17 mouse cellular contexts compared by ENCODE assay signal in genomic region chr5:142341026-142341432, GRCm38 (mm10).
DNase-seq lines count a peak whose midpoint lies in the region; ATAC-seq and TF ChIP-seq lines count a peak whose summit lies in the region.
"Had no signal": no experiment of that assay in that cellular context is flagged by ENCODE, and none has a peak within 500 bp of the region (broad histone marks: within the 10 kb centered on the region; RNA-seq: fewer than 3 reads in every experiment).

No protein-coding gene starts in this region.

- peak; percentile 44 for DNase-seq in layer of hippocampus, adult 11-12 months (ENCODE audit: low spot score)
- no peak for DNase-seq in layer of hippocampus, adult 9-10 months (ENCODE audit: low spot score)
- DNase-seq in embryonic facial prominence, embryonic 14.5 days (ENCODE audit: low spot score): no peak
- peak; percentile 45 to 55 for DNase-seq in layer of hippocampus, adult 8-10 months (ENCODE audit: low spot score in 2 of 2)
- no peak for DNase-seq in stomach, postnatal 0 days (ENCODE audit: low spot score)
- DNase-seq: adrenal gland, postnatal 36 days; gastrocnemius, adult 2 months; heart, postnatal 4 days; kidney, adult 9 months; kidney, postnatal 4 days; thymus, adult 18-20 months had no signal

- ATAC-seq in embryonic facial prominence, embryonic 14.5 days (ENCODE audit: low read depth): 0 out of 2 replicates have a peak, but pooled peaks have one; percentile 27
- no peak; the same call in 1 of the 2 replicates for ATAC-seq in stomach, postnatal 0 days (ENCODE audit: low FRiP score, low TSS enrichment)
- no peak for ATAC-seq in forebrain, embryonic 13.5 days
- no peak for ATAC-seq in intestine, postnatal 0 days
- ATAC-seq: liver, embryonic 12.5 days had no signal

- peak; percentile 1; the same call in 1 of the 2 replicates for TF ChIP-seq CTCF in stomach, postnatal 0 days (IDR thresholded peaks at IDR 0.05; ENCODE audit: low read depth)
- no peak for TF ChIP-seq CTCF in intestine, postnatal 0 days (IDR thresholded peaks at IDR 0.05; ENCODE audit: low read depth)

- no peak for TF ChIP-seq EP300 in stomach, postnatal 0 days (optimal IDR thresholded peaks at IDR 0.05)

- no peak overlapping the region for H3K4me2 ChIP-seq in embryonic facial prominence, embryonic 14.5 days (ENCODE audit: low read depth, low read length)
- no peak overlapping the region for H3K4me2 ChIP-seq in stomach, postnatal 0 days (replicated peaks; ENCODE audit: low read depth)
- H3K4me2 ChIP-seq in forebrain, embryonic 13.5 days: no peak overlapping the region
- H3K4me2 ChIP-seq in intestine, postnatal 0 days (replicated peaks; ENCODE audit: low read depth): no peak overlapping the region
- H3K4me2 ChIP-seq: liver, embryonic 12.5 days; lung, embryonic 14.5 days; neural tube, embryonic 12.5 days had no signal

- H3K27me3 ChIP-seq in embryonic facial prominence, embryonic 14.5 days (replicated peaks; ENCODE audit: control insufficient read depth, insufficient read depth, low read length): no peaks in the 10 kb centered on the region
- H3K27me3 ChIP-seq in stomach, postnatal 0 days (ENCODE audit: control insufficient read depth, insufficient read depth, low read length): no peaks in the 10 kb centered on the region
- no peaks in the 10 kb centered on the region for H3K27me3 ChIP-seq in forebrain, embryonic 13.5 days
- no peaks in the 10 kb centered on the region for H3K27me3 ChIP-seq in intestine, postnatal 0 days (replicated peaks; ENCODE audit: control insufficient read depth, insufficient read depth, low read length)
- H3K27me3 ChIP-seq: liver, embryonic 12.5 days; neural tube, embryonic 12.5 days had no signal

- peak overlapping the region; percentile 77 for H3K27ac ChIP-seq in embryonic facial prominence, embryonic 14.5 days (replicated peaks; ENCODE audit: low read depth, low read length)
- peak overlapping the region; percentile 77; the same call in 1 of the 2 replicates for H3K27ac ChIP-seq in stomach, postnatal 0 days (replicated peaks)
- H3K27ac ChIP-seq in forebrain, embryonic 13.5 days: no peak overlapping the region
- no peak overlapping the region for H3K27ac ChIP-seq in intestine, postnatal 0 days (ENCODE audit: low read depth, low read length)
- H3K27ac ChIP-seq: liver, embryonic 12.5 days; neural tube, embryonic 12.5 days had no signal

- H3K4me3 ChIP-seq in embryonic facial prominence, embryonic 14.5 days (ENCODE audit: low read depth, low read length): no peak overlapping the region
- H3K4me3 ChIP-seq in stomach, postnatal 0 days (ENCODE audit: low read depth, low read length): no peak overlapping the region
- no peak overlapping the region for H3K4me3 ChIP-seq in forebrain, embryonic 13.5 days
- no peak overlapping the region for H3K4me3 ChIP-seq in intestine, postnatal 0 days (ENCODE audit: low read depth, low read length)
- H3K4me3 ChIP-seq: gastrocnemius, adult 2 months; liver, embryonic 12.5 days; midbrain, embryonic 10.5 days; neural tube, embryonic 12.5 days had no signal

- no peaks in the 10 kb centered on the region for H3K36me3 ChIP-seq in embryonic facial prominence, embryonic 14.5 days (ENCODE audit: control insufficient read depth, insufficient read depth, low read length)
- no peaks in the 10 kb centered on the region for H3K36me3 ChIP-seq in stomach, postnatal 0 days (ENCODE audit: control insufficient read depth, insufficient read depth, low read length)
- no peaks in the 10 kb centered on the region for H3K36me3 ChIP-seq in forebrain, embryonic 13.5 days (ENCODE audit: poor library complexity, severe bottlenecking)
- H3K36me3 ChIP-seq in intestine, postnatal 0 days (ENCODE audit: control insufficient read depth, insufficient read depth): no peaks in the 10 kb centered on the region
- H3K36me3 ChIP-seq: liver, embryonic 12.5 days; midbrain, embryonic 10.5 days; neural tube, embryonic 12.5 days had no signal

- peaks cover 13% of the 10 kb centered on the region for H3K4me1 ChIP-seq in embryonic facial prominence, embryonic 14.5 days (ENCODE audit: control insufficient read depth, insufficient read depth, low read length)
- H3K4me1 ChIP-seq in stomach, postnatal 0 days (replicated peaks; ENCODE audit: control insufficient read depth, insufficient read depth): no peaks in the 10 kb centered on the region
- 0 out of 2 replicates have a peak, but pooled peaks cover 5% of the 10 kb centered on the region for H3K4me1 ChIP-seq in forebrain, embryonic 13.5 days
- no peaks in the 10 kb centered on the region for H3K4me1 ChIP-seq in intestine, postnatal 0 days (replicated peaks; ENCODE audit: control insufficient read depth, insufficient read depth, low read length)
- H3K4me1 ChIP-seq: liver, embryonic 12.5 days; neural tube, embryonic 12.5 days had no signal

- 62% methylated on average over 3 of the region's 3 CpGs for WGBS in embryonic facial prominence, embryonic 14.5 days
- WGBS in stomach, postnatal 0 days: 37% methylated on average over 3 of the region's 3 CpGs
- 70% methylated on average over 3 of the region's 3 CpGs for WGBS in forebrain, embryonic 13.5 days
- 64% methylated on average over 3 of the region's 3 CpGs for WGBS in intestine, postnatal 0 days

- no peaks in the 10 kb centered on the region for H3K9me3 ChIP-seq in embryonic facial prominence, embryonic 14.5 days (ENCODE audit: control insufficient read depth, low read length)
- H3K9me3 ChIP-seq in stomach, postnatal 0 days (ENCODE audit: control insufficient read depth, low read length): no peaks in the 10 kb centered on the region
- no peaks in the 10 kb centered on the region for H3K9me3 ChIP-seq in forebrain, embryonic 13.5 days (replicated peaks)
- no peaks in the 10 kb centered on the region for H3K9me3 ChIP-seq in intestine, postnatal 0 days (ENCODE audit: control insufficient read depth)
- H3K9me3 ChIP-seq: liver, embryonic 12.5 days; midbrain, embryonic 10.5 days; neural tube, embryonic 12.5 days had no signal

- H3K9ac ChIP-seq in embryonic facial prominence, embryonic 14.5 days (ENCODE audit: low read depth, low read length): no peak overlapping the region
- H3K9ac ChIP-seq in stomach, postnatal 0 days (ENCODE audit: low read length): no peak overlapping the region
- H3K9ac ChIP-seq in forebrain, embryonic 13.5 days: no peak overlapping the region
- H3K9ac ChIP-seq in intestine, postnatal 0 days (ENCODE audit: low read depth, low read length): no peak overlapping the region
- H3K9ac ChIP-seq: liver, embryonic 12.5 days; lung, embryonic 14.5 days; neural tube, embryonic 12.5 days had no signal

Comparison
In these comparisons a context has a peak if more than half of its experiments do, and no peak if none do; other contexts are left out.
1. DNase-seq: peak in layer of hippocampus, adult 11-12 months (single experiment) and layer of hippocampus, adult 8-10 months (2 of 2); none in layer of hippocampus, adult 9-10 months (single experiment), embryonic facial prominence, embryonic 14.5 days (single experiment) and stomach, postnatal 0 days (single experiment).
2. H3K27ac ChIP-seq: peak in embryonic facial prominence, embryonic 14.5 days (single experiment) and stomach, postnatal 0 days (single experiment); none in forebrain, embryonic 13.5 days (single experiment) and intestine, postnatal 0 days (single experiment).